Mouse (Mus musculus) NIH3T3 (cell line): ENCODE results near the gene BC017158.
A peak's percentile ranks its signal among the peaks of the same experiment; 100 is the strongest.
"Not testable (repeated sequence)": the region's sequence is repeated elsewhere in the genome, so short reads cannot be mapped to it uniquely, and the experiment has no call there.

Source experiments
- DNase-seq: peaks from one replicate; pipeline ENCODE4 v3.0.0-alpha.2; 2012; ENCODE audit warnings: low read depth

The BC017158 gene

DNA sequence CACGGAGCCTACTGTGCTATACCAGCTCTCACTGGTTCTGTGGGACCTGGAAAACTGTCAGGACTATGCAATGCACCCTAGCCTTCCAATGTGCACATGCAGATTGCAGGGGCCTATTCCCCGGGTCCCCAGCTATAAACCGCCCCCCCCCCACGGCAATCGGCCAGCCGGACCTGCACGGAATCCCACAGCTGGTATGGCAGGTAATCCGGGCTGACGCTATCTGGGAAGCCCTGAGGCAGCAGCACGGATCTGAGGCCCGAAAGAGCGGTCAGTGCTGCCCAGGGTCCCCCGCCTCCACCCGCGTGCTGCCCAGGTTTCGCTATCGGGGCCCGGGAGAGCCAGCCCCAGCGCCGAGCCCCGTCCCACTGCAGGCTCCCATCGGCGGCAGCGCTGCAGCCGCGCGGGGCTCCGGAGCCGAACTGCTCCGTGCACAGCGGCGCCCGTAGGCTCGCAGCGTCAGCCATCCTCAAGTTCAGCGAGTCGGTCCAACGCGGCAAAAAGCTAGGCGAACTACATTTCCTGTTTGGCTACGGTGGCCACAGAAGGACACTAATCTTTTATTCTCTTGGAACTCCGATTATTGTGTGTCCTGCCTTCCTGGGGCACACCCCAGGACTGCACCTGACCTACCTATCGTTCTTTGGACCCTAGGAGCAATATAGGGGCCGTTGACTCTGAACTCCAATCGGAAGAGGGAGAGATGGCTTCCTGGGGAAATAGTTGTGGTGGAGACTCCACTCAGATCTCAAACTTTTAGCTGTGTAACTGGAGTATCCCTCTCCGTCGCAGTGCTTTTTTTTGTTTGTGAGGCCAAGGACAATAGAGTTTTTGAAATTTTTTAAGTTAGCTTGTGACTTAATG, at the start of gene BC017158:
Gene BC017158 (minus strand): TSS at position 554 of the 864 bp plus-strand sequence.
- DNase-seq: peak; percentile 82

DNA sequence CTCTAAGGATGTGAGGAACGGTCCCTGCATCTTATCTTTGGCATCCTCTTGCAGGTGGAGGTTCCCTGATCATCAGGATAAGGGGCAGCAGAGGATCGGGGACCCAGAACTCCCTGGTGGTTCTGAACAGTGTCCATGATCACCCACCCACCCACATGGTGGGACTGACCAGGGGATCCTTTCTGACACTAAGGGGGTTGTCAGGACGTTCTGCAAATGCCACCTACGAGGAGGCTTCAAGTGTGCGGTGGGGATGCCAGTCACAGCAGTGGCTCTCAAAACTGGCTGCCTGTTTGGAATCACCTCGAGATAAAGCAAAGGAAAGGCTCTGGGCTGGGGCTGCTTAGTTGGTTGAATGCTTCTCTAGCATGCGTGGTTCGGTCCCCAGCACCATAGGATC, 49.0 kb upstream of the BC017158 start:
- no peak for DNase-seq

GRCm38 (mm10) chr7:128346522-128346921, 48.6 kb upstream of the BC017158 start:
- DNase-seq: no peak

DNA sequence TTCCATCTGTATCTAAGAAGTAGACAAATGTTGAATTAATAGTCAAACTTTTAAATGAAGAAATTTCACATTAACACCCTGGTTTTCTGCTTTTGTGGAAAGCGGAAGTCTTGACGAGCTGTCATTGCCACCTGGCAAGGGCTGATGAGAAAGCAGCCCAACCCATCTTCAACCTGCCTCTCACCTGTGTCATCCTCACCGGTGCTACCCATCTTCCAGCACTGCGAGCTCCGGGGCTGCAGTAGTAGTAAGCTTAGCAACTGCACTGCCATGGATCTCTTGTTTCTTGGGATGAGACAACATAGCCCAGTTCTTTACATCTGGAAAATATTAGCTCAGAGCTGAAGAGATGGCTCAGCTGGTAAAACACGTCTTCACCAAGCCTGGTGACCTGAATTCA, 47.7 kb upstream of the BC017158 start:
- DNase-seq: no peak

GRCm38 (mm10) chr7:128344928-128345653, 47.1 kb upstream of the BC017158 start:
- peak; percentile 88 for DNase-seq

DNA sequence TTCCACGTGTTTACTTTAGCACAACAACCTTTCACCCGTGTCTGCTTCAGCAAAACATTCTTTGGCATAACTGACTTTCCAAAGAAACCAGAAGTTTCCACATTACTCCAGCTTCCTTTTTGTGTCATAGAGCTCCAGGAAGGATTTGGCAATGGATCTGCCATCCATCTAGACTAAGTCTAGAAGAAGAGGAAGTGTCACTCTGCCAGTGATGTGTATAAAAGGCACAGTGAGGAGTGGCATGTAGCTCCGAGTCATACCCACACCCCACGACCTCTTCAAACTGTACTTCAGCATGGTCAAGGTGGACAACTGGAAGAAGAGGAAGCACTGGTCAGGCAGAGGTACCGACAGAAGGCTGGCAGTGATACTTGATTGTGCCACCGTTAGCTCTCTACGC, 46.5 kb upstream of the BC017158 start:
- no peak for DNase-seq

DNA sequence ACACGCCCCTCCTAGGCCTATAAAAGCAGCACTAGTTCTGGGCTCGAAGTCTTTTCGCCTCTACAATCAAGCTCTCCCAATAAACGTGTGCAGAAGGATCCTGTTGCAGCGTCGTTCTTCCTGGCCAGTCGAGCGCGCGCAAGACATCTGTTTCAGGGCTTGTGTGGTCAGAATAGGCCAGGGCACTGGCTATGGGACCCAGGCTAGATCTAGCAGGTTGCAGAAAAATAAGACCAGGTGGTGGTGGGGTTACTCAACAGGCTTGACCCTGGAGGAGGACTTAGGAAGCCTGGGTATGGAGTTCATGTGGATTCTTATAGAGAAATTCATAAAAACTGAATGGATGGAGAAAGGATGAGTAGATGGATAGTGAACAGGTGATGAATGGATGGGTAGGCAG, 44.7 kb upstream of the BC017158 start:
- DNase-seq: not testable (repeated sequence)

DNA sequence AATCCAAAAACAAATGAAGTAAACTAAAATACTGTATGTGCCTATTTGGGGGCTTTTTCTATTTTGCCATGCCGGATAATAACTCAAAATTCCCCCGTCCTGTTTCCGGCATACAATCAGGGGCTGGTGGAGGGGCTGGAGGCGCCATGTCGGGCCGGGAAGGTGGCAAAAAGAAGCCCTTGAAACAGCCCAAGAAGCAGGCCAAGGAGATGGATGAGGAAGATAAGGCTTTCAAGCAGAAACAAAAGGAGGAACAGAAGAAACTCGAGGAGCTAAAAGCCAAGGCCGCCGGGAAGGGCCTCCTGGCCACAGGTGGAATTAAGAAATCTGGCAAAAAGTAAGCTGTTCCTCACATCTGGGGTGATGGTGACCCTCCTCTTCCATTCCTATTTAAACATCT, 42.4 kb upstream of the BC017158 start:
- not testable (repeated sequence) for DNase-seq

- DNase-seq: no peak
These were observed 34.9 kb upstream of the BC017158 start for GRCm38 (mm10) chr7:128332896-128333295.

- DNase-seq: no peak
These were observed 33.0 kb upstream of the BC017158 start for GRCm38 (mm10) chr7:128330981-128331380.

DNA sequence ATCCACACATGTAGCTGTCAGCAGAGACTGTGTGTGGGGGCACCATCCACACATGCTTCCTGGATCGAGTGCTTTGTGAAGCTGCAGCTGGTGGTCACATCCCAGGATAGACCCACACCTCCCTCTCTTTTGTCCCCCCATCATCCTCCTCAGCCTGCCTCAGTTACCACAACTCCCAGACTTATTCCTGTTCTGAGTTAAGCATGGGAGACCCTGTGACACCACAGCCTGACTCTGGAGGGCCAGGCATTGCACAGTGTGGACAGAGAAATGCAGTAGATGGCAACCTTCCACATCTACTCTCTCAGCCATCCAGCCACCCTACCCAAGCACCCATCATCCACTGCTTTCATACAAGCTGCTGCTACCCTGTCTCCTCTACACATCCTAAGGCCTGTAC, 27.0 kb upstream of the BC017158 start:
- DNase-seq: no peak

GRCm38 (mm10) chr7:128321260-128321659, 23.3 kb upstream of the BC017158 start:
- DNase-seq: no peak

- peak; percentile 69 for DNase-seq
These were observed 22.3 kb upstream of the BC017158 start for GRCm38 (mm10) chr7:128320219-128320816.

GRCm38 (mm10) chr7:128319140-128319539, 21.2 kb upstream of the BC017158 start:
- peak; percentile 74 for DNase-seq

DNA sequence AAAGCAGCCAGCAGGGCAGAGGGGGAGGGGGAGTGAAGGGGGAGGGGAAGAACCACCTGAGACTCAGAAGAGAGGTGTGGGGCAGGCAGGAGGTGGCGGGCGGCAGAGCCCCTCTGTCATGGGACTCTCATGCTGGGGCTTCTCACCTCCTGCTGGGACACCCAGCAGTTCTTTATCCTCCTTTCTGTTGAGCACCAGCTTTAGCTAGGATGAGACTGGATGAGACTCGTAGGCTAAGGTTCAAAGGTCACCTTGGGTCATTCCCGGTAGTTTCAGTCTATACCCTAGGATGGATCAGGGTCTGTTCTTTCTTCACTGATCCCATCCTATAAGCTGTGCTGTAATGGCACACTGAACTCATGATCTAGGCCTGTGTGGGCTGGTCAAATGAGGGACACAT, 19.0 kb upstream of the BC017158 start:
- DNase-seq: no peak

- no peak for DNase-seq
These were observed 16.5 kb upstream of the BC017158 start for GRCm38 (mm10) chr7:128314491-128314890.

- no peak for DNase-seq
These were observed 15.6 kb upstream of the BC017158 start for GRCm38 (mm10) chr7:128313601-128314000.

DNA sequence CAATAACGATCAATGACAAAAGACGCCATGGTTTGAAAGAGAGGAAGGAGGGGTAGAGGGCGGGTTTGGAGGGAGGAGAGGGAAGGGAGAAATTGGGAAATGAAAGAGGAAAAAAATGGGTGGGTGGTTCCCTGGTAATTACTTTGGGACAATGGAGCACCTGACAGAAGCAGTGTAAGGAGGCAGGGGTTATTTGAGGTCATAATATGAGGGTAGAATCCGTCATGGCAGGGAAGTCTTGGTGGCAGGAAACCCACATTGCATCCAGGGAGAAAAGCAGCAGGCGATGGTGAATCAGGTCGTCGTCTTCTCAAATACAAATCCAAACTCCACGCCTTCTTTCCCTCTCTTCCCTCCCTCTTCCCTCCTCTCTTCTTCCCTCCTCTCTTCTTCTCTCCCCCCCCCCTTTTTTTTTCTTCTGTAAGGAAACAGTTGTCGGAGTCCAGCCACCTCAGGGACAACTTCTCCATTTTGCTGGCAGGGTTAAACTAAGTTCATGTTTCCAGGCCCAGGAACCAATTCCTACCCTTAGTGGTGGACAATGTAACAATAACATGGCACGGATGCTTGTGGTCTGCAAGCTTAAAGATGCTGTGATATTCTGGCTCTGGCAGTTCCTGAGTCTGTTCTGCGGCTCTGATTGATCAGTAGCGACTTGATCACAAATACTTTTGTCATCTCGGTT, 14.5 kb upstream of the BC017158 start:
- DNase-seq: no peak

- no peak for DNase-seq
These were observed 13.8 kb upstream of the BC017158 start for GRCm38 (mm10) chr7:128311811-128312210.

DNA sequence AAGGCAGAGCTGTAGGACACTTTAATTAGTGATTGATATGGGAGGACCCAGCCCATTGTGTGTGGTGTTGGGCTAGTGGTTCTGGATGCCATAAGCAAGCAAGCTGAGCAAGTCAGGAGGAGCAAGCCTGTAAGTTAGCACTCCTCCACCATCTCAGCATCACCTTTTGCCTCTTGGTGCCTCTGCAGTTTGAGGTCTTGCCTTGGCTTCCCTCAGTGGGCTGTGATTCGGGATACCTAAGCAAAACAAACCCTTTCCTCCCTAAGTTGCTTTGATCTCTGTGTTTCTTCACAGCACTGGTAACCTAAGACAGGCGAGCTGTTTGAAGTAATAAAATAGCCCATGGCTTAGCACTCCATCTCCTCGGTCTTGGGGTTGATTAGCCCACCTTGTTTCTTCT, 13.3 kb upstream of the BC017158 start:
- no peak for DNase-seq

GRCm38 (mm10) chr7:128310229-128310688, 12.3 kb upstream of the BC017158 start:
- DNase-seq: peak; percentile 69

DNA sequence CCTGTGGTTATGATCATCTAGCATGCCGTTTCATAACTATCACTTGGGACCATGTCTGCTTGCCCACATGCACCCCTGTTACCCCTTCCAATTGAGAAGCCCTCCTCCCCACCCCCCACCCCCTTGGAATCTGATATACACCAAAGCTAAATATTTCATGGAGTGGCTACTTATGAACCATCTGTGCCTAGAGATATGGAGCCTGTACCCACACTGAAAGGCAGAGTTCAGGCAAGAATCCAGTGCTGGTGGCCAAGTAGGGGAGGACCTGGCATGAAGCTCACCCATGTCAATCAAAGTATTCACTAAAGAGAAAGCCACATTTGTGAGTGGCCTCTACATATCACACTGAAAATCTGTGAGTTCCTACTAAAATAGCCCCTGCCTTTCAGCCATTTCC, 11.8 kb upstream of the BC017158 start:
- peak; percentile 40 for DNase-seq
